ENCODE assay signal across 28 mouse cellular contexts in genomic region chr4:23234960-23235359, GRCm38 (mm10).
A peak's percentile ranks its signal among the peaks of the same experiment; 100 is the strongest.
DNase-seq lines count a peak whose midpoint lies in the region; ATAC-seq and TF ChIP-seq lines count a peak whose summit lies in the region.
"Had no signal": no experiment of that assay in that cellular context is flagged by ENCODE, and none has a peak within 500 bp of the region (broad histone marks: within the 10 kb centered on the region; RNA-seq: fewer than 3 reads in every experiment).

No protein-coding gene starts in this region.

- TF ChIP-seq POLR2A in brain, embryonic 14.5 days (IDR thresholded peaks at IDR 0.05; ENCODE audit: borderline replicate concordance, extremely low read depth, insufficient read depth, insufficient read length, poor library complexity, severe bottlenecking), result no peak

- no peaks in the 10 kb centered on the region for H3K36me3 ChIP-seq in forebrain, embryonic 13.5 days (ENCODE audit: poor library complexity, severe bottlenecking)
- no peaks in the 10 kb centered on the region for H3K36me3 ChIP-seq in forebrain, embryonic 10.5 days (replicated peaks)
- H3K36me3 ChIP-seq: embryonic facial prominence, embryonic 10.5 days; embryonic facial prominence, embryonic 13.5 days; heart, embryonic 12.5 days; heart, embryonic 15.5 days had no signal

- H3K27me3 ChIP-seq in forebrain, embryonic 13.5 days, result no peaks in the 10 kb centered on the region
- H3K27me3 ChIP-seq in forebrain, embryonic 10.5 days (ENCODE audit: poor library complexity, severe bottlenecking), result no peaks in the 10 kb centered on the region
- H3K27me3 ChIP-seq: embryonic facial prominence, embryonic 13.5 days; heart, embryonic 12.5 days; heart, embryonic 15.5 days had no signal

- peak; percentile 3 to 26 for DNase-seq in cerebellum, postnatal 10 days
- no peak for DNase-seq in cerebellum, adult 9-11 months
- no peak for DNase-seq in forebrain, embryonic 10.5 days (ENCODE audit: extremely low spot score, low spot score)
- peak; percentile 71 for DNase-seq in brain, embryonic 14.5 days (ENCODE audit: low read depth)
- no peak for DNase-seq in spleen, postnatal 36 days (ENCODE audit: low spot score in 2 of 2)
- DNase-seq: adrenal gland, adult 8-10 months; adrenal gland, postnatal 25 days; cerebellum, adult 18-20 months; cerebellum, adult 9-10 months; cerebellum, postnatal 36 days; embryo, embryonic 11 days; gastrocnemius, adult 2 months; gastrocnemius, postnatal 14 days; heart, adult 11 months; heart, postnatal 10 days; heart, postnatal 36 days; kidney, adult 18-20 months had no signal

- H3K27ac ChIP-seq in forebrain, embryonic 13.5 days, result no peak overlapping the region
- no peak overlapping the region for H3K27ac ChIP-seq in forebrain, embryonic 10.5 days
- H3K27ac ChIP-seq: embryonic facial prominence, embryonic 10.5 days; embryonic facial prominence, embryonic 13.5 days; gastrocnemius, adult 2 months; heart, embryonic 15.5 days; hindbrain, embryonic 14.5 days; hindbrain, postnatal 0 days had no signal

- no peaks in the 10 kb centered on the region for H3K9me3 ChIP-seq in forebrain, embryonic 13.5 days (replicated peaks)
- H3K9me3 ChIP-seq in forebrain, embryonic 10.5 days, result no peaks in the 10 kb centered on the region
- H3K9me3 ChIP-seq: embryonic facial prominence, embryonic 10.5 days; embryonic facial prominence, embryonic 13.5 days; heart, embryonic 12.5 days; heart, embryonic 15.5 days had no signal

- no peak overlapping the region for H3K4me2 ChIP-seq in forebrain, embryonic 13.5 days
- H3K4me2 ChIP-seq: embryonic facial prominence, embryonic 13.5 days; heart, embryonic 12.5 days; heart, embryonic 15.5 days; hindbrain, embryonic 14.5 days had no signal

- no peak overlapping the region for H3K4me3 ChIP-seq in forebrain, embryonic 13.5 days
- H3K4me3 ChIP-seq in forebrain, embryonic 10.5 days, result no peak overlapping the region
- H3K4me3 ChIP-seq: embryonic facial prominence, embryonic 10.5 days; embryonic facial prominence, embryonic 13.5 days; erythroblast, embryonic 14.5 days; gastrocnemius, adult 2 months; heart, embryonic 12.5 days; heart, embryonic 15.5 days had no signal

- H3K4me1 ChIP-seq in forebrain, embryonic 13.5 days, result peaks cover 6% of the 10 kb centered on the region; the same call in 1 of the 2 replicates
- peaks cover 5% of the 10 kb centered on the region; the same call in 1 of the 2 replicates for H3K4me1 ChIP-seq in forebrain, embryonic 10.5 days
- H3K4me1 ChIP-seq: embryonic facial prominence, embryonic 10.5 days; embryonic facial prominence, embryonic 13.5 days; heart, embryonic 12.5 days; heart, embryonic 15.5 days had no signal

- peak; percentile 48 for ATAC-seq in forebrain, embryonic 13.5 days
- ATAC-seq: activated CD4-positive, CD25-positive, alpha-beta regulatory T cell, adult 4 months; hindbrain, postnatal 0 days; inflammation-experienced regulatory T-cells, adult 6 months; intestine, embryonic 16.5 days had no signal

- no peak overlapping the region for H3K9ac ChIP-seq in forebrain, embryonic 13.5 days
- H3K9ac ChIP-seq: embryonic facial prominence, embryonic 13.5 days; heart, embryonic 12.5 days; heart, embryonic 15.5 days; hindbrain, embryonic 14.5 days had no signal

- WGBS in forebrain, embryonic 13.5 days, result 13% methylated on average over 1 of the region's 1 CpGs
- 24% methylated on average over 1 of the region's 1 CpGs for WGBS in forebrain, embryonic 10.5 days

- TF ChIP-seq CTCF in brain, embryonic 14.5 days (IDR thresholded peaks at IDR 0.05; ENCODE audit: borderline replicate concordance, extremely low read depth, insufficient read depth, insufficient read length), result no peak

Comparison
In these comparisons a context has a peak if more than half of its experiments do, and no peak if none do; other contexts are left out.
1. DNase-seq: peak in cerebellum, postnatal 10 days (2 of 2) and brain, embryonic 14.5 days (single experiment); none in cerebellum, adult 9-11 months (single experiment), forebrain, embryonic 10.5 days (single experiment) and spleen, postnatal 36 days (0 of 2).